Mouse (Mus musculus) lung, postnatal 0 days (tissue): ENCODE data around the gene Ubap2. TPM values are rescaled to one million over a fixed set of nuclear protein-coding genes. Genes with fewer than 3 reads are reported as not detected.

Experiments
- ATAC-seq: fragments of 200-750 bp; cut with Nextera tagmentation; 2 replicates; pipeline ENCODE4 v1.8.0; 2017; ENCODE audit warnings: moderate library complexity
- DNase-seq: peaks from one replicate; pipeline ENCODE4 v3.0.0-alpha.2; 2016; ENCODE audit warnings: low spot score
- H3K27ac ChIP-seq: fragments of 300-500 bp; sonication (generic); 2 replicates; pipeline ENCODE4 v1.5.1; 2014; ENCODE audit warnings: antibody characterized with exemption, mild to moderate bottlenecking, low read length, mixed read lengths
- H3K27me3 ChIP-seq: fragments of 300-500 bp; sonication (generic); replicated peaks from 2 replicates; pipeline ENCODE4 v1.6.1; 2014; ENCODE audit warnings: low read length, mixed read lengths; ENCODE audit not compliant: insufficient read depth
- H3K36me3 ChIP-seq: fragments of 300-500 bp; sonication (generic); 2 replicates; pipeline ENCODE4 v1.6.1; 2014; ENCODE audit warnings: low read length, mixed read lengths; ENCODE audit not compliant: insufficient read depth
- H3K4me1 ChIP-seq: fragments of 300-500 bp; sonication (generic); 2 replicates; pipeline ENCODE4 v1.6.1; 2014; ENCODE audit warnings: antibody characterized with exemption, low read depth, low read length, mixed read lengths; ENCODE audit not compliant: insufficient read depth
- H3K4me2 ChIP-seq: fragments of 300-500 bp; sonication (generic); replicated peaks from 2 replicates; pipeline ENCODE4 v1.6.1; 2014; ENCODE audit warnings: low read depth, mild to moderate bottlenecking, low read length, moderate library complexity, mixed read lengths
- H3K4me3 ChIP-seq: fragments of 300-500 bp; sonication (generic); 2 replicates; pipeline ENCODE4 v1.5.1; 2014; ENCODE audit warnings: low read depth, low read length
- H3K9ac ChIP-seq: fragments of 300-500 bp; sonication (generic); replicated peaks from 2 replicates; pipeline ENCODE4 v1.6.1; 2014; ENCODE audit warnings: low read depth, mild to moderate bottlenecking
- H3K9me3 ChIP-seq: fragments of 300-500 bp; sonication (generic); 2 replicates; pipeline ENCODE4 v1.6.1; 2016; ENCODE audit warnings: low read length, mixed read lengths
- CTCF ChIP-seq: IDR thresholded peaks from 2 replicates; pipeline ENCODE4 v1.5.1; 2016; ENCODE audit warnings: antibody characterized with exemption, mild to moderate bottlenecking
- EP300 ChIP-seq: IDR thresholded peaks from 2 replicates; pipeline ENCODE4 v1.6.1; 2016; ENCODE audit warnings: antibody characterized with exemption, mild to moderate bottlenecking, control low read depth
- WGBS: fragments of 180-500 bp; shearing (Covaris S2); extraction: QIAGEN DNeasy Blood & Tissue Kit; methylation state at CpG from one replicate; pipeline ENCODE4 v1.1.7; 2014; 5-methylcytosine and 5-hydroxymethylcytosine counted together
- polyA plus RNA-seq: library from polyadenylated mRNA; unstranded; fragments of >200 nt; fragmentation: Nextera tagmentation; extraction: Ambion mirVana; gene quantifications from 2 replicates; pipeline ENCODE4 v1.2.1, GENCODE M21; 2015

Ubap2 gene
- polyA plus RNA-seq, 1 experiment from 2014 or later, result 18.2 TPM

GRCm38 (mm10) chr4:41192544-41193512 lies 82.1 kb downstream of the Ubap2 start:
- H3K27me3 ChIP-seq, result no peaks in the 10 kb centered on the region
- no peaks in the 10 kb centered on the region for H3K9me3 ChIP-seq
- H3K4me3 ChIP-seq, result no peak overlapping the region
- WGBS, result 57% methylated on average over 14 of the region's 14 CpGs
- no peak for TF ChIP-seq EP300
- no peak for TF ChIP-seq CTCF
- no peak overlapping the region for H3K27ac ChIP-seq
- no peak for DNase-seq
- H3K4me2 ChIP-seq, result no peak overlapping the region
- no peaks in the 10 kb centered on the region for H3K4me1 ChIP-seq
- ATAC-seq, result no peak
- H3K9ac ChIP-seq, result no peak overlapping the region
- peaks cover 32% of the 10 kb centered on the region for H3K36me3 ChIP-seq

- H3K27ac ChIP-seq, result no peak overlapping the region
- H3K9ac ChIP-seq, result no peak overlapping the region
- ATAC-seq, result no peak
- H3K9me3 ChIP-seq, result no peaks in the 10 kb centered on the region
- no peak for DNase-seq
- H3K4me2 ChIP-seq, result no peak overlapping the region
- TF ChIP-seq EP300 (no peak), CTCF (no peak)
- no peak overlapping the region for H3K4me3 ChIP-seq
- H3K4me1 ChIP-seq, result no peaks in the 10 kb centered on the region
- 85% methylated on average over 2 of the region's 2 CpGs for WGBS
- H3K36me3 ChIP-seq, result peaks cover 37% of the 10 kb centered on the region
- H3K27me3 ChIP-seq, result no peaks in the 10 kb centered on the region
Measured at GRCm38 (mm10) chr4:41189809-41190208, 85.1 kb downstream of the Ubap2 start.

- 54% methylated on average over 15 of the region's 15 CpGs for WGBS
Measured at GRCm38 (mm10) chr4:41179825-41180725, 94.9 kb downstream of the Ubap2 start.

GRCm38 (mm10) chr4:41174631-41175030 lies 100.3 kb downstream of the Ubap2 start:
- Histone ChIP-seq H3K4me2 (no peak overlapping the region), H3K36me3 (peaks cover 6% of the 10 kb centered on the region; the same call in 1 of the 2 replicates), H3K4me1 (peaks cover under 1% of the 10 kb centered on the region; the same call in 1 of the 2 replicates), H3K9ac (no peak overlapping the region), H3K9me3 (no peaks in the 10 kb centered on the region), H3K4me3 (no peak overlapping the region), H3K27me3 (no peaks in the 10 kb centered on the region), H3K27ac (no peak overlapping the region)
- ATAC-seq, result no peak
- no peak for DNase-seq
- TF ChIP-seq CTCF (no peak), EP300 (no peak)
- 80% methylated on average over 2 of the region's 2 CpGs for WGBS

More at GRCm38 (mm10) chr4:41179825-41180725, 94.9 kb downstream of the Ubap2 start:
- Histone ChIP-seq H3K9ac (no peak overlapping the region), H3K9me3 (no peaks in the 10 kb centered on the region), H3K4me3 (no peak overlapping the region), H3K4me2 (no peak overlapping the region), H3K4me1 (peaks cover 3% of the 10 kb centered on the region; the same call in 1 of the 2 replicates), H3K27me3 (no peaks in the 10 kb centered on the region), H3K36me3 (peaks cover 6% of the 10 kb centered on the region; the same call in 1 of the 2 replicates), H3K27ac (0 out of 2 replicates have a peak overlapping the region, but pooled peaks have one; percentile 27)
- peak; percentile 45 for DNase-seq
- TF ChIP-seq CTCF (no peak), EP300 (no peak)
- peak; percentile 67; the same call in 1 of the 2 replicates for ATAC-seq

GRCm38 (mm10) chr4:41170970-41171369 lies 104.0 kb downstream of the Ubap2 start:
- ATAC-seq (no peak), DNase-seq (no peak)
- Histone ChIP-seq H3K4me3 (no peak overlapping the region), H3K4me1 (no peaks in the 10 kb centered on the region), H3K27ac (no peak overlapping the region), H3K9ac (no peak overlapping the region), H3K27me3 (no peaks in the 10 kb centered on the region), H3K4me2 (no peak overlapping the region), H3K9me3 (no peaks in the 10 kb centered on the region), H3K36me3 (no peaks in the 10 kb centered on the region)
- TF ChIP-seq CTCF (0 out of 2 replicates have a peak, but pooled peaks have one; percentile 19), EP300 (no peak)
- WGBS, result 71% methylated on average over 2 of the region's 2 CpGs
